Mouse (Mus musculus): ENCODE results near the gene Hist1h2ad.
A peak's percentile ranks its signal among the peaks of the same experiment; 100 is the strongest.
"Not testable (repeated sequence)": the region's sequence is repeated elsewhere in the genome, so short reads cannot be mapped to it uniquely, and the experiment has no call there.

Hist1h2ad gene

DNA sequence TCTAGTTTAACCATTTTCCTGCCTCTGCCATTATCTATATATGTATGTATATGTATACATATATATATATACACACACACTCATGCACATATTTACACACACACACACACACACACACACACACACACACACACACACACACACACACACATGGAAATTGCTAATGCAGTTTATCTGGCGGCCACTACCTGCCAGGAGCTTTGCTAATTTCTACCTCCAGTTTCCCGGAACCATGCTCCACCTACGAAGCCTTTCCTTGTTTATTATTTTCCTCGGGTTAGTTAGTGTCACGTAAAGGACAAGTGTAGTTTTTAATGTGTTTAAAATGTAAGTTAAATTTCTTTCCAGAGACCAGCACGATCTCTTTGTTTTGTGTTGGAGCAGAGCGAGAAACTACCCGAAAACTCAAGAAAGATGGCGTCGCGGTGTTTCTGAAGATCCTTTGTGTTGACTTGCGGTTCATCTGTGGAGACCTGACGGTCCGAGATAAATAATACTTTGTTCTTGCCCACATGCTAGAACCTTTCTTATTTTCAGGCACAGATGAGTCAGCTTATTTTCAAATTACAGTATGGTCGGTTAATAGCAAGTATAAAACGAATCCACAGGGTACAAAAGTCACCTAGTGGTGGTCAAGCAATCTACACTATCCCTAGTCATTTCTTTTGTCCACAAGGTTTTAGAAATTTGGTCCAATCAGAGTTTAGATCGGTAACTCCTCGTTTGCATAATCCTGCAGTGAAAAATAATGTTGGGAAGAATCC, 11.3 kb upstream of the Hist1h2ad start:
- no peak for DNase-seq (ENCODE audit: low spot score in 2 of 2)

DNA sequence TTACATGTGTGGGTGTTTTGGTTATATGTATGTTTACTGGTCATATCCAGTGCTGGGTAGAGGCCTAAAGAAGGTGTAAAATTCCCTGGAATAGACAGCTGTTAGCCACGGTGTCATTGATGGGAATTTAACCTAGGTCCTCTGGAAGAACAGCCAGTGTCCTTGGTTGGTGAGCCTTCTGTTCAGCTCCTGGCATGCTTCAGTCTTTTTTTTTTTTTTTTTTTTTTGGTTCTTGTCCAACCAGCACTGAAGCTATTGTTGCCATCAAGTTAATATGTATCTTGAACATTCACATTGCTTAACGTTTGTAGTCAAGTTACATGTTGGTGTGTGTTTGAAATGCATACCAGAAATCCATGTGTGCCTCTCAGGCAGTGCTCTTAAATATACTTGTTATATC, 9.7 kb upstream of the Hist1h2ad start:
- no peak for DNase-seq (ENCODE audit: low spot score in 2 of 2)

DNA sequence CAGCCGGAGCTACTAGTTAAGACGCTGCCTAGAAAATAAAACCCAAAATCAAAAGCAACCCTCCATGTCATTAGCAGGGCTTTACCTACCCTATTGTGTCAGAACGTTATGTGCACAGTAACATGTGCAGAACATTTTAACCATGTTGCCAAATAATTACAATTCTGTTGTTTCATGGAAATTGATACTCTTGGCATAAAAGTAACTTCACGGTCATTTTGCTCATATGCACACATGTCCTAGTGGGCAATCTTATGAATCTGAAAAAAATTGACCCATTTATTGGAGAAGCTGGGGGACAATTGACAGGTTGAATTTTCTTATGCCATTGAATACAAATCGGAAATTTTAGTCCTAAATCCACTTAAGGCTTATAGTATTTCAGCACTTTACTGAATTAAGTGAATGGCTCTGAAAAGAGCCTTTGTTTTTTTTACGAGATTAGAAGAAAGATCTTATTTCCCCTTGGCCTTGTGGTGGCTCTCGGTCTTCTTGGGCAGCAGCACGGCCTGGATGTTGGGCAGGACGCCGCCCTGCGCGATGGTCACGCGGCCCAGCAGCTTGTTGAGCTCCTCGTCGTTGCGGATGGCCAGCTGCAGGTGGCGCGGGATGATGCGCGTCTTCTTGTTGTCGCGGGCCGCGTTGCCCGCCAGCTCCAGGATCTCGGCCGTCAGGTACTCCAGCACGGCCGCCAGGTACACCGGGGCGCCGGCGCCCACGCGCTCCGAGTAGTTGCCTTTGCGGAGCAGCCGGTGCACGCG, 3.7 kb upstream of the Hist1h2ad start:
- not testable (repeated sequence) for DNase-seq (ENCODE audit: low spot score in 2 of 2)

DNA sequence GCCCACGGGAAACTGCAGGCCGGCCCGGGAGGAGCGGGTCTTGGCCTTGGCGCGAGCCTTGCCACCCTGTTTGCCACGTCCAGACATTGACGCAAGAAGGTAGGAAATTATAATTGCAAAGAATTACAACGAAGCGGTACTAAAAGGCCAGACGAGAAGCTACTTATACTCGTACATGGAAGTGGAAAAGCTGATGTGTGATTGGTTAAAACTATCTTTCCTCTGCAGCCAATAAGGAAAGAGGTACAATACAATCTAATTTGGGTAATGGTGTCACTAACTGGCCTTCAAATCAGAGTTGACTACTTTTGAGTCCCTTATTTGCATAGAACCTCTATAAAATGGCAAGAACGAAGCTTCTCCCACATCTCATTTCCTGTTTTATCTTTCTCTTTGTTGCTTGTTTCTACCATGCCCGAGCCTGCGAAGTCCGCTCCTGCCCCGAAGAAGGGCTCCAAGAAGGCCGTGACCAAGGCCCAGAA, 3.1 kb upstream of the Hist1h2ad start, which contains the start of the genes Hist1h2ae and Hist1h2bg:
Hist1h2ae (minus strand) TSS at position 199 of the 482 bp plus-strand sequence.
Hist1h2bg (plus strand) TSS at position 375 of the 482 bp plus-strand sequence.
- peak in 1 of 2 experiments; percentile 60 for DNase-seq (ENCODE audit: low spot score in 2 of 2)

DNA sequence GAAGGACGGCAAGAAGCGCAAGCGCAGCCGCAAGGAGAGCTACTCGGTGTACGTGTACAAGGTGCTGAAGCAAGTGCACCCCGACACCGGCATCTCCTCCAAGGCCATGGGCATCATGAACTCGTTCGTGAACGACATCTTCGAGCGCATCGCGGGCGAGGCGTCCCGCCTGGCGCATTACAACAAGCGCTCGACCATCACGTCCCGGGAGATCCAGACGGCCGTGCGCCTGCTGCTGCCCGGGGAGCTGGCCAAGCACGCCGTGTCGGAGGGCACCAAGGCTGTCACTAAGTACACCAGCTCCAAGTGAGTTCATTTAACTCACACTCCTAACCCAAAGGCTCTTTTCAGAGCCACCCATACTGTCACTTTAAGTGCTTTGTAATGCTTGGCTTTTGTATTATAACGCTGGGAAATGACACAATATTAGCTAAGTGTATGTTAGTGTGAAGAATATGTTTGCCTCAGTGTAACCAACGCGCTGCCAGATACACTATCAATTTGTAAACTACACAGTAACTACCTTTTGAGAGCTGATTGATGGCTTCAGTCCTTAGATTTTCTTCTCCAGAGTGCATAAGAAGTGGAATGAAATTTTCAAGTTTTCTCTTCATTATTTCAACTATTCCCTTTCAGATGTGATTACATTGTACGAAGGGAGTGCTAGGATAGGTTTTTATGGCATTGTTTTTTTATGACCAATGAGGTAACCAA, 2.5 kb upstream of the Hist1h2ad start:
- DNase-seq (ENCODE audit: low spot score in 2 of 2) = not testable (repeated sequence)

DNA sequence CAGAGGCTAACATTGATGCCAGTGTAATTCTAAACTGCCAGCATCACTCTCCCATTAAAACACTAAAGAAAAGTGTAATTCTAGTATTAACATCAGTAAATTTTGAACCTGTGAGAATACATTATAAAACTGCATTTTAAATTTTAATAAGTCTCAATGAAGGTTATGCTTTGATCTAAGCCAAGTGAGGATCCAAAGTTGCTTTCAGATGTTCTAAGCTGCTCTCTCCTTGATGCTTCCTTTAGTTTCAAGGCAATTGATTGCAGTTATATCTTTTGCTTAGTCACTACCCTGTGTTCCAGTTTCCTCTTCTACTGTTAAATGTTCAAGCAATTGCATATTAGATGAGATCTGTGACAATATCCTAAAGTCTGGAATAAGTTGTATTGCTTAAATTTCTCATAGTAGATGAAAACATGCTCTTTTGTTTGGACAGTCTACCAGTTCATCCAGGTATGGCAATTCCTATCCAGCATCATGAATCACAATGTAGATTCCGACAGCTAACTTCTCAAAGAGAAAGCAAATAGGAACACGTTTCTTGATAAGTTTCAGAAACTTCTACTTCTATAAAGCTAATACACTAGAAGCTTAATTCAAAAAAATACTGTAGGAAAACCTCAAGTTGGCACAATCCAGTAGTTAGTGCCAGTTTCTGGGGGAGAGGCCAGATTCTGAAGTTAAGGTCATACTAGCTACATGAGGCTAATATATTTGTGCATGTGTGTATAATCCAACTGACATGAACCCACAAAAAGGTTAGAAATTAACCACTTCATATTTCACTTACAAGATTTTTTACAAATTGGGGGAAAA, 1.8 kb upstream of the Hist1h2ad start:
- DNase-seq (ENCODE audit: low spot score in 2 of 2) = no peak

DNA sequence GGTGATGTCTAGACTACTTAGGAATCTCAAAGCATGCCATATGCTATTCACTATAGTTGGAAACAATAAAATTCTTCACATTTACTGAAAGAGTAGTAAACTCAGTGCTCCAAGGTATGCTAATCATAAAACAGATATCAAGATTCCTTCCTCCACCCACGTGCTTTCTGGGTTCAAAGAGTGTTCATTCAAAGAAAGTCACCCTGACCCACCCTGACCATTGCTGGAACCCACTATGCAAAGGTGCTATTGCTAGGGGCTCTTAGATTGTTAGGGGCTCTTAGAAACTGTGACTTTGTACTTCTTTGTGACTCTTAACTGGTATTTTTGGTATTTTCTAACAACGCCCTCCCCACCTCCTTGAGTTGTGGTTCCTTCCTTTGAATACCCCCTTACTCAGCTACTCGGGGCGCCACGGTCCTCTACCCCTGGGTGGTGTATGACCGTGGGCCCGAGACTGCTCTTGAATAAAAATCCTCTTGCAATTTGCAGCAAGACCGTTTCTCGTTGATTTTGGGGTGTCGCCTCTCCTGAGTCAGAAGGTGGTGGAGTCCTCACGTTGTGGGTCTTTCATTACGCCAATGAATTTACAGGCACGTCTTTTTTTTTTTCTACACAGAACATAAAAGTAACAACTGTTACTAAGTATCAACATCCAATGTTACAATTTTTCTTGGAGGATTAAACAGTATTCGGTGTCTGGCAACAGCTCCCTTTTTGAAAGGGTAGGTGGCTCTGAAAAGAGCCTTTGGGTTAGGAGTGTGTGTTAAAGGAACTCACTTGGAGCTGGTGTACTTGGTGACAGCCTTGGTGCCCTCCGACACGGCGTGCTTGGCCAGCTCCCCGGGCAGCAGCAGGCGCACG, 915 bp upstream of the Hist1h2ad start:
- DNase-seq (ENCODE audit: low spot score in 2 of 2) = not testable (repeated sequence)

DNA sequence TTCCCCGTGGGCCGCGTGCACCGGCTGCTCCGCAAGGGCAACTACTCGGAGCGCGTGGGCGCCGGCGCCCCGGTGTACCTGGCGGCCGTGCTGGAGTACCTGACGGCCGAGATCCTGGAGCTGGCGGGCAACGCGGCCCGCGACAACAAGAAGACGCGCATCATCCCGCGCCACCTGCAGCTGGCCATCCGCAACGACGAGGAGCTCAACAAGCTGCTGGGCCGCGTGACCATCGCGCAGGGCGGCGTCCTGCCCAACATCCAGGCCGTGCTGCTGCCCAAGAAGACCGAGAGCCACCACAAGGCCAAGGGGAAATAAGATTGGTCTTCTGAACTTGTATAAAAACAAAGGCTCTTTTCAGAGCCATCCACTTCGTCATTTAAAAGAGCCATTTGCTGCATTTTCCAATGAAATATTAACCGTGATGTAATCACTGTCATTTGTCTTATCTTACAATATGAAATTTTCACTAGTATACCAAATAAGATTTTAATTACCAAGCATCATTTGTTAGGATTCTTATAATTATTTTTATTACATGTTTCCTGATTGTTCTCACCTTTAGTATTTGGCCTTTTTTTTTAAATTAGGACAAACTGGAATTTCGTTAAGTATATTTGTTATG, 477 bp downstream of the Hist1h2ad start:
- not testable (repeated sequence) for DNase-seq (ENCODE audit: low spot score in 2 of 2)

DNA sequence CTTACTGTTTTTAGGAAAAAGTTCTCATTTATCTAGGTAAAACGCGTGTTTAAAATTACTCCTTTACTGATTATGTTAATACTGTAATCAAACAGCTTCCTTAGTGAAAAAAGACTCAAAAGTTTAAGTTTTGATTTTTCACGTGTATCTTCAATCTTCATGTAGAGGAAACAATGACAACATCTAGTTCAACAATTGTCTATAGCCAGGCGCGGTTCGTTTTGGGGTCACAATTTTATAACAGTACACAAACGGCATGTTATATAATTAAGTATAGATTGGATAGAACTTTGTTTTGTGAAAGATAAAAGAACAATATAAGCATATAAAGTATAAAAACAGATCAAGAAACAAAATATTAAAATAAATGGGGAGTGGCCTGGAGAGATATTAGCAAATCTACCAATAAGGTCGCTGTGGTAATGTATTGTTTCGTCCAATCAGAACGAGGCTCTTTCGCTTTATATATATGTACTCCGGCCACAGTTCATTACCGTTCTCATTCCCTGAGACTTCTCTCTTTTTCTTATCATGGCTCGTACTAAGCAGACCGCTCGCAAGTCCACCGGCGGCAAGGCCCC, 1.2 kb downstream of the Hist1h2ad start, which contains the start of gene Hist1h3d:
Hist1h3d (plus strand) TSS at position 493 of the 581 bp plus-strand sequence.
- DNase-seq (ENCODE audit: low spot score in 2 of 2) = peak in 1 of 2 experiments; percentile 33

DNA sequence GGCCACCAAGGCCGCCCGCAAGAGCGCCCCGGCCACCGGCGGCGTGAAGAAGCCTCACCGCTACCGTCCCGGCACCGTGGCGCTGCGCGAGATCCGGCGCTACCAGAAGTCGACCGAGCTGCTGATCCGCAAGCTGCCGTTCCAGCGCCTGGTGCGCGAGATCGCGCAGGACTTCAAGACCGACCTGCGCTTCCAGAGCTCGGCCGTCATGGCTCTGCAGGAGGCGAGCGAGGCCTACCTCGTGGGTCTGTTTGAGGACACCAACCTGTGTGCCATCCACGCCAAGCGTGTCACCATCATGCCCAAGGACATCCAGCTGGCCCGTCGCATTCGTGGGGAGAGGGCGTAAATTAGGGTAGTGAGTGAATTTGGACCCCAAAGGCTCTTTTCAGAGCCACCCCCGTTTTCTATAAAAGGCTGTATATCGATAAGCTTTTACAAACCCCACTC, 1.7 kb downstream of the Hist1h2ad start:
- DNase-seq (ENCODE audit: low spot score in 2 of 2) = not testable (repeated sequence)

DNA sequence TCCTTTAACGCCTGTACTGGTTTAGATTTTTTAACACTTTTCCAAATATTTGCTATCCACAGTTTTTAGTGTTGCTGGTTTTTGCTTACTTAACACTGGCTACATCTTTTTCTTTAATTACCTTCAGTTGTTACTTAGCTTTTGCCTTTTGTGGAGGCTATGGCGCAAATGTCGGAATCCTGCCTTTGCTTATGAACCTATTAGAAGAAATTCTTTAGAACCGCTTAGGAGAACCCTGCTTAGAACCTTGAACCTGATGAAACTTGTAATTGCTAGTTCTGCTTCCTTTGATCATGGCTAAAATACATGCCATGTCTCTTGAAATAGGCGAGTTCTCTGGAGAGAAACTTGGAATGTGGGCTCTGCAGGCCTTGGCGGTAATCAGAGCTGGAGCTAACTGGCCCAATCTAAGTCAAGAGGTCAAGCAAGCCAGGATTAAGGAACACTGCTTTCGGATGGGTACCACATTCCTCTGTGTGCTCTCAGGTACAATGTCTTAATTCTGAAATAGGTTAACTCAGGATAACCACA, 2.2 kb downstream of the Hist1h2ad start:
- DNase-seq (ENCODE audit: low spot score in 2 of 2) = no peak

DNA sequence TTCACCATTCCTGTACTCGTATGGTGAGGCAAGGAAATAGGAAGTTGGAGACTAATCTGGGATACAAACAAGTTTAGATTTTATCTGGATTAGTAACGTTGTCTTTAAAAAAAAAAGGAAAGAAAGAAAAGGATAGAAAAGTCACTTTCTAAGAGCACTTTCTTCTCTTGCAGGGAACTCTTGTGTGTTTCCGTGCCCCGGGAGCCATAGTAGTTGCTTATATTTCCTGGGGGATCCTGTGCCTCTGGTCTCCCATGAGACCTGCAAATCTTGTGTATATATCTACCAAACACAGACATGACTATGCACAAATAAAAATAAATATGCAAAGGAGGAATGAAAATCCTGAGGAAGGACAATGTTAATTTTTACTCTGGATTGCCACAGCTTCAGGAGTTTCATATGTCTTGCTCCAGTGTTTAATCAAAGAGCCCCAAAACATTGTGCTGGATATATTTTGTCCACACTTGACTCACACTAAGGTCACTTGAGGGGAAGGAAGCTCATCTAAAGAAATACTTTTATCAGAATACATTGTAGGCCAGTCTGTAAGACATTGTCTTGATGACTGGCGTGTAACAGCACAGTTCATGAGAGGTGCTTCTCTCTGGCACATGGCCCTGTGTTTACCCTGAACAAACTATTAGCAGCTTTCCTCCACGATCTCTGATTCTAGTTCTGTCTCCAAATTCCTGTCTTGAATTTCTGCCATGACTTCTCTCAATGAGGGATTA, 2.9 kb downstream of the Hist1h2ad start:
- DNase-seq (ENCODE audit: low spot score in 2 of 2) = no peak

DNA sequence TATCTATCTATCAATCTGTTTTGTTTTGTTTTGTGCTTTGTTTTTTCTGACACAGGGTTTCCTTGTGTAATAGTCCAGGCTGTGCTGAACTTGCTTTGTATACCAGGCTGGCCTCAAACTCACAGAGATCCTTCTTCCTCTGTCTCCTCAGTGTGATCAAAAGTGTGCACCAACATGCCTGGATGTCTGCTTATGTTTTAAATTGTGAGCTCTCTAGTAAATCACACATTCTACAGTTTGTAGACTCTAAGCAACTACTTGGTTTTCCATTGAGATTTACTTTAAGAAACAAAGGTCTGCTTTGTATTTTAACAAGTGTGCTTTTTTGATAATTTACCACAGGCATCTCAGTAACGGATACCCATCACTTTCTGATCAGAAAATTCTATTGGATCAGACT, 3.7 kb downstream of the Hist1h2ad start:
- DNase-seq (ENCODE audit: low spot score in 2 of 2) = no peak

DNA sequence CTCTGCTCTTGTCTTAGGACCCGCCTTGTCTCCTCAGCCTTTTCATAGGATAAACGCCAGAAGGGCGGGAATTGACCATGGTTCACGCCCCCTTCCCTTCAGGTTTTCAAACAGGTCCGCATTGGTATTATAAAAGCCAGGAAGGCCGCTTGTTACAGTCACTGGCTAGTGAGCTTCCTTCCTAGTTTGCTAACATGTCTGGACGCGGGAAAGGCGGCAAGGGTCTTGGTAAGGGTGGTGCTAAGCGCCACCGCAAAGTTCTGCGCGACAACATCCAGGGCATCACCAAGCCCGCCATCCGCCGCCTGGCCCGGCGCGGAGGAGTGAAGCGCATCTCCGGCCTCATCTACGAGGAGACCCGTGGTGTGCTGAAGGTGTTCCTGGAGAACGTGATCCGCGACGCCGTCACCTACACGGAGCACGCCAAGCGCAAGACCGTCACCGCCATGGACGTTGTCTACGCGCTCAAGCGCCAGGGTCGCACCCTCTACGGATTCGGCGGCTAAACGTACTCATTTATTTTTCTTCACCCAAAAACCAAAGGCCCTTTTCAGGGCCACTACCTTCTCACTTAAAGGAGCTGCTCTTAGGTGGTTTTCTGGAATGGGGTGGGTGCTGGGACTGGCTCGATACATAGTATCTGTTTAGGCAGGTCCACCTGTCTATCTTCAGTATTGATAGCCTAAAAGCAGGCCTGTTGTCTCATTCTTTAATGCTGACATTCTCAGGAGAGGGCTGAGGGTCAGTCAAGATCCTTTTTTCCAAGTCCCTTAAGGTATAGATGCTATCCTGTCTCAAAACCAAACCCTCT, 7.4 kb downstream of the Hist1h2ad start, which contains the start of gene Hist1h4d:
Hist1h4d (plus strand) TSS at position 191 of the 811 bp plus-strand sequence.
- DNase-seq (ENCODE audit: low spot score in 2 of 2) = peak; percentile 94 to 95

DNA sequence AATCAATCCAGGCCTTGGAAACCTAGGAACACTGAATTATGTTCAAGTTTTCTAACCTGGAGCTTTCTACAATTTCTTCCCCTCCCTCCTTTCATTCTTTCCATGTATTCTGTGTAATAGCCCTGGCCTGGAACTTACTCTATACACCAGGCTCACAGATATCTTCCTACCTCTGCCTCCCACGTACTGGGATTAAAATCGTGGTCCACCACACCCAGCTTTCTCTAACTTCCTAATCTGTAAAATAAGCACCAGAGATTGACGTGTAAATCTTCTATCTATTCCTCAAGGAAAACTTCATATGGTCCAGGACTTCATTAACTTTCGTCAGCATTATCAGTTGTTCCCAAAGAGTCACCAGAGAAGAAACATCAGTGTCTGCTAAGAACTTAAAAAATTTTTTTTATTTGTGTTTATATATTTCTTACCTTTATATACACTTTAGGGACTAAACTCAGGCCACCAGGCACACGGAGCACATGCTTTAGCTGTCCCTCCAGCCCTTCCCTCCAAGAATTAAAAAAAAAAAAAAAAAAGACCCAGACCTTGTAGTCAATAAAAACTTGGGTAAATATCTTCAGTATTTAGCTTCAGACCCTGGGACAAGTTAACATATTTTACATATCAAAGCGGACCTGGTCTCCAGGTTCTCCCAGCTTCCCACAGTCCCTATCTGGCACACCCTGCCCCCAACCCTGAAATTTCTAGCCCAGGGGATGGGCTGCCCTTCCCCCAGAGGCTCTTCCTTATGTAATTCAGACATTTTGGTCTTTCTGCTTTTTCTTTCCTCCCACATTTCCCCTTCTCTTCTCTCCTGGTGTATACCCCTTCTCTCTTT, 8.3 kb downstream of the Hist1h2ad start:
- DNase-seq (ENCODE audit: low spot score in 2 of 2) = no peak

DNA sequence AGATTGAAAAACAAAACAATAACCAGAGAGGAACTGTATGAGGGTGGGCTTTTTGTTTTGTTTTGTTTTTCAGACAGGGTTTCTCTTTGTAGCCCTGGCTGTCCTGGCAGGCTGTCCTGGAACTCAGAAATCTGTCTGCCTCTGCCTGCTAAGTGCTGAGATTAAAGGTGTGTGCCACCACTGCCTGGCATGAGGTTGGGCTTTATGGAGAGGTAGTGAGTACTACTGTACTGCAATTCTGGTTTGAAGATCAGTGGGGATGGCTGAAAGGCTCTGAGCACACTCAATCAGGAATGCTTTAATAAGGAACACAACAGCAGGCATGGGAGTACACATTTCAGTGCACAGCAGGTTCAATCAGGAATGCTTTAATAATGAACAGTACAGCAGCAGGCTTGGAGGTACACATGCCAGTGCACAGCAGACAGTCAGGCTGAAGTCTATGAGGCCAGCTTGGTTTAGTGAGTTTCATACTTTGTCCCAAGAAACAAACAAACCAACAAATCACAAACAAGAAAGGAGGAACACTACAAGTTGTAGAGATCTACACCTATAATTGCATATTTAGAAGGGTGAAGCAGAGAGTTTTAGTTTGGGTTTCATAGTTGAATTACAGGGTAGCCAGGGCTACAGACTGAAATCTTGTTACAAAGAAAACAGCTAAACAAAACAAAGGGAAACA, 9.3 kb downstream of the Hist1h2ad start:
- no peak for DNase-seq (ENCODE audit: low spot score in 2 of 2)
